Mouse (Mus musculus) frontal cortex, postnatal 10 days (tissue): Measurements from ENCODE around the gene Gm20715.
"Not testable (repeated sequence)": the region's sequence is repeated elsewhere in the genome, so short reads cannot be mapped to it uniquely, and the experiment has no call there.

Experiments used
- DNase-seq, 2 experiments: peaks; one replicate each; pipeline ENCODE4 v3.0.0; 2022; ENCODE audit warnings: low spot score in 2 of 2, mixed read lengths in 1 of 2

The Gm20715 gene

GRCm38 (mm10) chr7:6429381-6429780, 19.3 kb downstream of the Gm20715 start:
- no peak for DNase-seq

DNA sequence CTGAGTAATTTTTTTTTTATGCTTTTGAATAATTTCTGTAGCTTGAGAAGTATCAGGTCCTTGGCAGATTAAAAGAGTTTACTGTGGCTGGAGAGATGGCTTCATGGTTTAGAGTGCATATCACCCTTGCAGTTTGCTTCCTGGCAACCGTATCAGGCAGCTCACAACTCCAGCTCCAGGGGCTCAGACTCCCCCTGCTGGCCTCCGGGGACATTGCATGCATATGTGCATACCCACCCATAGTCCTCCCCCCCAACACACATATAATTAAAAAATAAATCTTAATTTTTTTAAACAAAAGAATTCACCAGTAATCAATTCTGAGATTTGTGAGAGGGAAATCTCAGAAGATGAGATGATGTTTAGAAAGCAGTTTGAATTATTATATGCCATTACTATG, 20.3 kb downstream of the Gm20715 start:
- DNase-seq = no peak

- DNase-seq = no peak
Measured at GRCm38 (mm10) chr7:6438388-6438787, 28.3 kb downstream of the Gm20715 start, which contains the start of gene Olfr1344. Gene Olfr1344 (plus strand): TSS chr7:6438688.

DNA sequence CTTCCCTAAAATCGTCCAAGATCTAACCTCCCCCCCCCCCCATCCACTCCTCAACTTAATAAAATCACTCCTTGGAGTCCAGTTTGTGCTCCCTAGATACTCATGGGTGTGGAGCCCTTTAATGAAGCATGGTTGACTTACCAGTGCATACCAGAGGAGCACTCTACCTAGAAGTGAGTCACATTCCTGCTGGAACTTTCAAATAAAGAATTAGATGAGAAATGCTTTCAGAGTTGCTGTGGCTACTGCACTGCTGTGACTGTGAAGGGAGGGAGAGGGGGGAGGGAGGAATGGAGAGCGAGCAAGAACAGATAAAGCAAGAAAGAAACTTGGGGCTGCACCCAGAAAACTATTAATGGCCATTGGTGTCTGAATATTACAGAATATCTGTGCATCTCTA, 31.1 kb downstream of the Gm20715 start:
- DNase-seq = no peak

- no peak for DNase-seq
Measured at GRCm38 (mm10) chr7:6447771-6448170, 37.7 kb downstream of the Gm20715 start.

DNA sequence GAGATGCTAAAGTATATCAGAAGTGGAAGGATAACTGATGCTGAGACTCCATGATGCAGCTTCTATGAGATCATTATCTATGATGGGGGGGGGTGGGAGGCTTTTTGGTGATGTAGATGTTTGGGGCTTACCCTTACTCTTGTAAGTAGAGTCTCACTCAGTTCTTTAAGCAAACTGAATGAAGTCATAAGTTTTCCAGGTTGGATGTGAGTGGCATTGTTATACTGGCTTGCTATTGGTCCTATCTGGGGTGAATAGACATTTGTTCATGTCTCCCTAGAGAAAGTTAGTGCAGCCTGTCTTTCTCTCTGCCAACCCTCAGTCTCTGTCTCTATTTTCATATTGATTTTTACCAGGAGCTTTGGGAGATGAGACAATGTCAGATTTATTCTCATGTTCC, 45.8 kb downstream of the Gm20715 start, which contains the start of gene Olfr1336:
TSS of gene Olfr1336 (plus strand) at position 301 of the 400 bp plus-strand sequence.
- DNase-seq = no peak

GRCm38 (mm10) chr7:6456399-6456798, 46.3 kb downstream of the Gm20715 start:
- no peak for DNase-seq

DNA sequence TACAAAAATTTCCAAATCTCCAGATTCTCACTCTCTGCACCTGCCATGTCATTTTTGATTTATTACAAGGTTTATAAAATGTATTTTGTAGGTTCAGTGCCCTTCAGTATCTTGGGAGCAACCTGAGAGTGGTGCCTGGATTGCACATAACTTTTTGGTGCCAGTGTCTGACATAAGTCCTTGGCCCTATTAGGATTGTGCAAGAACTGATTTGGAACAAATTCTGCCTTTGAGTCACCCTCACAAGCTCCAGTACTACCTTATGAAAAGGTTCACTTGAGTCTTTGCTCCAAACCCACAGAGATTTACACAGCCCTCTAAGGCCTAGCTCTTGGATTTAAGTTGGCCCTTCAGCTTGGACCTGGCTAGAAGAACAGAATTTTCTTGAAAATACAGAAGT, 56.9 kb downstream of the Gm20715 start, which contains the start of gene Olfr1346:
TSS of gene Olfr1346 (plus strand) at position 151 of the 400 bp plus-strand sequence.
- no peak for DNase-seq

GRCm38 (mm10) chr7:6477633-6478032, 67.6 kb downstream of the Gm20715 start:
- not testable (repeated sequence) for DNase-seq

DNA sequence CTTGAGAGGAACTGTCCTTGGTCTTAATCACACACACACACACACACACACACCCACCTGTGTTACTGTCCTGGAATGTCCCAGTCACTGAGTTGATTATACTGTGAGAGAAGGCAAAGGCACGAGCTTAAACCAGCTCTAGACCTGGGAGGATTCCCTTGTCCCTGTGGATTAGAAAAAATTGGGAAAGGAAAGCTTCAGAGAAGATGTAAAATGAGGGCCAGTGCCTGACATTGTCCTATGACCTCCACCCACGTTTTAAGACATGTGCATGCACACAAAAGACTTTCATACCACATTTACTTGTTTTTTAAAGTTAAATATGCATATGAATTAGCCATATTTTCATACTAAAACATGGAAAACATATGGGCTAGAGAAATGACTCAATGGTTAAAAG, 76.8 kb downstream of the Gm20715 start, which contains the start of gene Olfr5:
TSS of gene Olfr5 (minus strand) at position 101 of the 400 bp plus-strand sequence.
- DNase-seq = no peak
